Mouse (Mus musculus): ENCODE results near the gene Rps8.

Gene Rps8

GRCm38 (mm10) chr4:117148047-117148713 is 7.9 kb downstream of the Rps8 start:
- DNase-seq (ENCODE audit: low read depth, low spot score) = no peak

GRCm38 (mm10) chr4:117146176-117146575 is 9.9 kb downstream of the Rps8 start:
- DNase-seq (ENCODE audit: low read depth, low spot score) = peak; percentile 90

DNA sequence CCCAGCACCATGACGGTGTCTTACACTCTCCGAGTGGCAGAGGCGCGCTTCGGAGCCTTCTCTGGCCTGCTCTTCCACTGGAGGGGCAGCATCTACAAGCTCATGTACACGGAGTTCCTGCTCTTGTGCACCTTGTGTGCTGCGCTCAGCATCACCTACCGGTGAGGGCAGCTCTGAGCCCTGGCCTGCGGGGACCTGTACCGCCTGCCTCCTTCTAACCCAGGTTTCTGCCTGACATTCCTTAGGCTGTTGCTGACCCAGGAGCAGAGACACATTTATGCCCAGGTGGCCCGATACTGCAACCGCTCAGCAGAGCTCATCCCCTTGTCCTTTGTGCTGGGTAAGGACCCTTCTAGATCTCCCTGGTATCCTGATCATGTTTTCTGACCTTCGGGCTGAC is 10.8 kb downstream of the Rps8 start:
- no peak for DNase-seq (ENCODE audit: low read depth, low spot score)

DNA sequence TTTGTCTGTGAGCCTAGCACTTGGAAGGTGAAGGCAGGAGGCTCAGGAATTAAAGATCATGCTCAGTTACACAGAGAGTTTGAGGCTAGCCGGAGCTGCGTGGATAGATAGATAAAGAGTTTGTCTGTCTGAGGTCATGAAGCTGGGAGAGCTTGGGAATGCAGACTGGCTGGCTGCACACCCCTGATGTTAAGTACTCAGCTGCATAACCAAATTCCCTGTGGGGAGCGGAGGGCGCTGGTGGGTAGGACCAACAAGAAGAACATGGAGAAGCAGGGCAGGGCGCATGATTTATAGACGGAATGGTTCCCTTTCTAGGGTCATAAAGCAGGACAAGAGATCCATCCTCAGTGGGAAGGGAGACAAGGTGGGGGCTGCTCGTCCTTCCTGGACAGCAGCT is 13.0 kb downstream of the Rps8 start:
- no peak for DNase-seq (ENCODE audit: low read depth, low spot score)

DNA sequence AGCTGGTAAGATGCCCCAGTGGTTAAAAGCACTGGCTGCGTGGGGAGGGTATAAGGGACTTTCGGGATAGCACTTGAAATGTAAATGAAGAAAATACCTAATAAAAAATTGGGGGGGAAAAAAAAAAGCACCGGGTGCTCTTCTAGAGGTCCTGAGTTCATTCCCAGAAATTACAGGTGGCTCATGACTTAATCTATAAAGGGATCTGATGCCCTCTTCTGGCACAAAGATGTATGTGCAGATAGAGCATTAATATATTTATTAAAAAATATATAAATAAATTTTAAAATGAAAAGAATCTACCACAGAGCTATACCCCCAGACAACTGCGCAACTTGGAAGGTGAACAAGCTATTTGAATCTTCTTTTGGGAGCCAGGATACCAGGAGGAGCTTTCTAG is 15.4 kb downstream of the Rps8 start:
- no peak for DNase-seq (ENCODE audit: low read depth, low spot score)

- DNase-seq (ENCODE audit: low read depth, low spot score) = peak; percentile 41
Observed at GRCm38 (mm10) chr4:117139217-117139612, 16.8 kb downstream of the Rps8 start.

DNA sequence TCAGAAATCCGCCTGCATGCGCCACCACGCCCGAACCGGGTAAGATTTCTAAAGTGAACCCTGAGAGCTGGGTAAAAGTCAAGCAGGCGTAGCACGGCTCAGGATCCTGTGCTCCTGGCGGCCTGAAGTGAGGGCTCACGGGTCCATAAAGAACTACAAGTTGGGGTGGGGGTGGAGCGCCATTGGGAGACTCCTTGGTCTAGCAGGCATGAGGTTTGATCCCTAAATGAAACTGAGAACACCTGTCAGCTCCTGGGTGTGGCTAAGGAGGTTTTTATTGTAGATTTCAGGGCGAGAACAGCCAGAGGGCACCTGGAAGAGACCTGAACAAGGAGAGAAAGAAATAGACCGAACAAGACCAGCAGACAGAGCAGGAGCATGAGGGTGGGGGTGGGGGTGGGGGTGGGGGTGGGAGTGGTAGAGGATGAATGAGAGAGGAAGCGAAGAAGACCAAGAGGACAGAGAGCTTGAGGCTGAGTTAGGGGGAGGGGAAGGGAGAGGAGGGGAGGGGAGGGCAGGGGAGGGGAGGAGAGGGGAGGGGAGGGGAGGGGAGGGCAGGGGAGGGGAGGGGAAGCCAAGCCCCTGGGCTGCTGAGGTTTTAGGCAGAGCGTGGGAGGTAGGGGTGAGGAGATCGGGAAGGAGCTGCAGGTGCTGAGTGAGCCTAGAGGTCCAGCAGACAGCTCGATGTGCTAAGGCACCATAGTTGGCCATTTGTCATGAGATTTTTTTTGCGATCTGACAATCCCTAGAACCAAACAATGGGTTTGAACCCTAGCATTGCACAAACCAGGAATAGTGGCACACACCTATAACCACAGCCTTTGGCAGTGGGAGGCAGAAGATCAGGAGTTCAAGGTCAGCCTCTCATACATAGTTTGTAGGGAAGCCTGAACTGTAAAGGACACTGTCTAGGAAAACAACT is 17.5 kb downstream of the Rps8 start:
- no peak for DNase-seq (ENCODE audit: low read depth, low spot score)

- DNase-seq (ENCODE audit: low read depth, low spot score) = peak; percentile 41
Observed at GRCm38 (mm10) chr4:117136034-117136433, 20.0 kb downstream of the Rps8 start.

DNA sequence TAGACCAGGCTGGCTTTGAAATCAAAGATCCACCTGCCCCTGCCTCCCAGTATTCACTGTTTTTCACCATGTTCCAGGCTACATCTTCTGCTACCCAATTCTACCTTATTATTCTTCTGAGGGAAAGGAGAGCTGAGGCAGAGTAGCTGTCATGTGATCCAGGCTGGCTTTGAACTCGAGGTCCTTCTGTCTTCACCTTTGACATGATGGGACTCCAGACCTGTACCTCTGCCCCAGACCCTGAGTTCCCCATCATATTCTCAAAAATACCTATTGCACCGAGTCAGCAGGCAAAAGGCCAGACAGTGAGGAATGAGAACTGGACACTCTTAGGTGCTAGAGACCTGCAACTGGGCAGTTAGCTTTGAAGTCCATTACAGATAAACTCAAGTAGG is 21.4 kb downstream of the Rps8 start:
- no peak for DNase-seq (ENCODE audit: low read depth, low spot score)

DNA sequence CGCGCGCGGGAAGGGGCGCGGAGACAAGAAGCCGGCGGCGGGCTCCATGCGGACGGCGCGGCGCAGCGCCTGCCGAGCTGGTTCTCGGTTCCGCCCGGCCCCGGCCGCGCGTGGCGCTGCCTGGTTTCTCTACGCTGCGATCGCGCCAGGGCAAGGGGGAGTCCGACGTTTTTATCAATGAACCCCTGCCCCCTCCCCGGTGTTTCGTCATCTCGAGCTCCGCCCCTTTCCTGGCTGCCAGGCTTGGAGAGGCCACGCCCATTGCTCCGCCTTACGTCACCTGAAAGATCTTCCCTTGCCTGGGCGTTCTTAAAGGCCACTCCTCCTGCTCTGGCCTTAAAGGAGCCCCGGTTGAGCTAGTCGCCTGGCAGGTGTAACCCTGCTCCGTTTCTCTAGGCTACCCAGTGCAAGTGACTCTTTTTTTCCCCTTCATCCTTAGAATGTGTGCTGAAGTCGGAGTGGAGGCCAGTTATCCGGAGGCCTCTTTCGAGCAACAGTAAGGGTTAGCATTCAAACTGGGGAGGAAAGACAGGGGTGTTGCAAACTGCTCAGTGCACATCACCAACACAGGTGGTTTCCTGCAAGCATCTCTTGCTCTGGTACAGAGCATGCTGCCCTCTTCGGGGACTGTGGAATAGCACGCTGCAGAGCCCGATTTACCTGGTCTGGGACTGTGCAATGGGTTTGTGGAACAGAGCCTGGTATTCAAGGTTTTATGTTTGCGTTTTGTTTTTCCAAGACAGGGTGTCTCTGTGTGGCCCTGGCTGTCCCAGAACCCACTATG is 22.0 kb downstream of the Rps8 start, which contains the start of gene Plk3:
Gene Plk3, minus strand, starts transcription at position 147 of the 784 bp plus-strand sequence.
- peak; percentile 92 for DNase-seq (ENCODE audit: low read depth, low spot score)

- DNase-seq (ENCODE audit: low read depth, low spot score) = no peak
Observed at GRCm38 (mm10) chr4:117133366-117133796, 22.7 kb downstream of the Rps8 start.

DNA sequence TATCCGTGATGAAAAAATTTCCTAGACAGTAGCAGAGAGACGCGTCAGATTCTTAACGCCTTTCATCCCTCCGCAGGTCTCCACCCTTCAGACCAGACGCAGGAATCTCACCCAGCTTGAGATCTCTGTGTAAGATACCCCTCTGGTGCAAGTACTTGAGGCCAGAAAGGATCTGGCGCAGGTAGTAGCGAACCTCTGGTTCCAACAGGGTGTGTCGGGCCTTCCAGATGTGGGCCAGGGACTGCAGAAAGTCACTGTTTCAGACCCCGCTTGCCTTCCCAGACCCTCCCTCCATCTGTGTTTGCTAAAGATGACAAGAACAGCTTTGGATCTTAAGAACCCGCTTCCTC is 23.3 kb downstream of the Rps8 start:
- DNase-seq (ENCODE audit: low read depth, low spot score) = no peak

GRCm38 (mm10) chr4:117131890-117132793 is 23.9 kb downstream of the Rps8 start:
- no peak for DNase-seq (ENCODE audit: low read depth, low spot score)

DNA sequence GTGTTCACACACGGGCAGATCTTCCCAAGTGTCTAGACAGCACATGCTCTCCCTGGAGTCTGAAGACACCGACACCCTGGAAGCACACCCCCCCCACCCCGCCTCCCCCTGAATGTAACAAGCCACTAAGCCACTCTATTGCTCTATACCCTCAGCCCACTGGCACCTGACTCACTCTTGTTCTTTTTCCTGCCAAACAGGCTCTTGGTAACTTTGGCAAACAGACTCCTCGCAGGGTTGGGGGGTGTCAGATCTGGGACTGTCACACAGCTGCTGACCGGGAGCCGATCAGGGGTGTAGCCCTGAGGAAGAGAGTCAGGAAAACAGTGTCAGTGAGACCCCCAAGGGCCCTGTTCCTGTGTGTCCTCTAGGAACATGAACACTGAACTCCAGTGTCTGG is 24.8 kb downstream of the Rps8 start:
- DNase-seq (ENCODE audit: low read depth, low spot score) = no peak

DNA sequence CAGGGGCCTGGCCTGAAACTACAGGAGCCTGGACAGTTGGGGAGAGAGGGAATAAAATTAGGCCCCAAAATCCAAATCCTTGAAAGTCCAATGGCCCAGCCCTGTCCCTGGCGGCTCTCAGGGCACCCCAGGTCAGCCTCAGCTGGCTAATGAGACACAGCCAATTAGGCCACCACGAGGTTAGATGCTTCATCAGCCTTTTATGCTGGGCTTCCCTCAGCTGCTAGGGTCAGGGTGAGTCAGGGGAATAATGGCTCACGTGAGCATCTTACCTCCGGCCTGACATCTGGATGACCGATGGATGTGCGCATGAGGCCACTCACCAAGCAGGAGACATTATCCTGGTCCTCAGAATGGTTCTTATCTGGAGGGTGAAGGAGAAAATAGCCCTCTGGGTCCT is 25.3 kb downstream of the Rps8 start:
- DNase-seq (ENCODE audit: low read depth, low spot score) = no peak

- no peak for DNase-seq (ENCODE audit: low read depth, low spot score)
Observed at GRCm38 (mm10) chr4:117127991-117128686, 27.9 kb downstream of the Rps8 start.

- DNase-seq (ENCODE audit: low read depth, low spot score) = no peak
Observed at GRCm38 (mm10) chr4:117126675-117127290, 29.3 kb downstream of the Rps8 start, which contains the start of gene Tctex1d4. Tctex1d4 (plus strand) TSS chr4:117126794.

DNA sequence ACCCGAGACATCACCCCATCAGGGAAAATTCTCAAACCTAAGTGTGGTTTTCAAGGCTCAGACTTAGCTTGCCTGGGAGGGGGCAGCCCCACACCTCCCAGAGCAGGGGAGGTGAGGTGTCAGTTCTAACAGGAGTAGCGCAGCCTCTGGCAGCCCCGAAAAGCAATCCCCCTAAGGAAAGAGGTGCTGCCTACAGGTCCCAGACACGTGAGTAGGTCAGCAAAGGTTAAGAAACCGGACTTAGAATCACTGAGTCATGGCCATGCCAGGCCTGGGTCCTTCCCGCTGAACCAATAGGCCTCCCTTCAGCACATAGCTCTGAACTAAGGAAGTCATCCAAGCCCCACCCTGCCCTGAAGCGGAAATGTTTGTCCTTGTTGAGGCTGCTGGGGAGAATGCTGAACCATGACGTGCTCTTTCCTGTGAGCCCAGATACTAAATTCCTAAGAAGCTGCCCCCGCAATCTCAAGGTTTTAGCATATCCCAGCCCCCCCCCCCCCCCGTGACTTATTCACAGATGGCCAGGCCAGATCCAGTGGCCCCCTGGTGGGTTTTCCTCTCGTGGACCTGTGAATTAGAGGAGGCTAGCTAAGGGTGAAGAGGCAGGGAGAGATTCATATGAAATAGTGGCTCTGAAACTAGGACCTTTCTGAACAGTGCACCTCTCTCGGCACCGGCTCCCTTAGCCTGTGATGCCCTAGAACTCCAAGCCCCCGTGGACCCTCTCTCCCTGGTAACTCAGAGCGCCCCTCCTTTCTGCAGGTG is 30.0 kb downstream of the Rps8 start:
- no peak for DNase-seq (ENCODE audit: low read depth, low spot score)

- DNase-seq (ENCODE audit: low read depth, low spot score) = no peak
Observed at GRCm38 (mm10) chr4:117125348-117125909, 30.6 kb downstream of the Rps8 start, which contains the start of gene Btbd19. Btbd19 (minus strand) TSS chr4:117125725.
